Mouse (Mus musculus) cerebellum, adult 2 months (tissue): ENCODE measurements at regions not wholly inside any gene's neighbourhood (a gene's known extent, or its start where the extent isn't known, plus 50 kb on each side); places are given as distances from the start of the nearest gene placed in this dataset.

Experiments used
- DNase-seq, 2 experiments: peaks; one replicate each; pipeline ENCODE4 v3.0.0; 2021
- H3K27ac ChIP-seq: fragments of 200-500 bp; 2 replicates; pipeline ENCODE4 v1.5.1; 2012; ENCODE audit warnings: low read length, control low read depth, inconsistent platforms; ENCODE audit not compliant: insufficient read depth
- H3K27me3 ChIP-seq: fragments of 200-500 bp; 2 replicates; pipeline ENCODE4 v1.6.1; 2012; ENCODE audit warnings: inconsistent platforms, mild to moderate bottlenecking, low read length, moderate library complexity; ENCODE audit not compliant: control insufficient read depth, insufficient read depth
- H3K4me1 ChIP-seq: fragments of 200-500 bp; 2 replicates; pipeline ENCODE4 v1.6.1; 2011; ENCODE audit warnings: low read length; ENCODE audit not compliant: control insufficient read depth, insufficient read depth
- H3K4me3 ChIP-seq: fragments of 200-500 bp; replicated peaks from 2 replicates; pipeline ENCODE3; 2011; ENCODE audit warnings: mild to moderate bottlenecking, low read depth, low read length, control low read depth; ENCODE audit not compliant: insufficient read depth
- CTCF ChIP-seq: fragments of 200-500 bp; IDR thresholded peaks from 2 replicates; pipeline ENCODE4 v1.5.1; 2011; ENCODE audit warnings: low read depth, mild to moderate bottlenecking, control low read depth, low read length, moderate library complexity, borderline replicate concordance; ENCODE audit not compliant: insufficient read depth
- POLR2A ChIP-seq: fragments of 200-500 bp; IDR thresholded peaks from 2 replicates; pipeline ENCODE4 v1.6.1; 2011; ENCODE audit warnings: low read length, control low read depth, borderline replicate concordance; ENCODE audit not compliant: insufficient read depth
- WGBS: fragments of 180-500 bp; shearing (Covaris S2); methylation state at CpG from one replicate; pipeline ENCODE4 v1.1.7; 2018; 5-methylcytosine and 5-hydroxymethylcytosine counted together

GRCm38 (mm10) chr13:16771845-16772244 is 760.2 kb downstream of the Inhba start:
- 89% methylated on average over 4 of the region's 4 CpGs for WGBS
- no peak overlapping the region for H3K27ac ChIP-seq
- TF ChIP-seq CTCF (no peak), POLR2A (no peak)

GRCm38 (mm10) chr13:16805560-16805959 is 793.9 kb downstream of the Inhba start:
- TF ChIP-seq POLR2A (no peak), CTCF (no peak)
- no peaks in the 10 kb centered on the region; the same call in 1 of the 2 replicates for H3K4me1 ChIP-seq
- WGBS: 57% methylated on average over 3 of the region's 3 CpGs
- no peak overlapping the region for H3K27ac ChIP-seq
- H3K4me3 ChIP-seq: no peak overlapping the region
- H3K27me3 ChIP-seq: no peaks in the 10 kb centered on the region
- peak in 1 of 2 experiments; percentile 17 for DNase-seq

More at GRCm38 (mm10) chr13:16771845-16772244, 760.2 kb downstream of the Inhba start:
- no peaks in the 10 kb centered on the region for H3K4me1 ChIP-seq
- H3K27me3 ChIP-seq: no peaks in the 10 kb centered on the region
- DNase-seq: no peak
- H3K4me3 ChIP-seq: no peak overlapping the region
